Mouse (Mus musculus) urinary bladder, adult 2 months (tissue): Measurements from ENCODE around the gene Olfr1080. TPM values are rescaled to one million over a fixed set of nuclear protein-coding genes. Genes with fewer than 3 reads are reported as not detected.
"Not testable (repeated sequence)": the region's sequence is repeated elsewhere in the genome, so short reads cannot be mapped to it uniquely, and the experiment has no call there.

Source experiments
- DNase-seq: peaks from one replicate; pipeline ENCODE4 v3.0.0; 2022; ENCODE audit warnings: low spot score
- polyA plus RNA-seq: library from polyadenylated mRNA; depleted of rRNA; stranded (reverse); fragments of >200 nt; gene quantifications from 2 replicates; pipeline ENCODE4 v1.2.3, GENCODE M21; 2012; rRNA removed

The Olfr1080 gene
- polyA plus RNA-seq: not detected in 2 replicates

DNA sequence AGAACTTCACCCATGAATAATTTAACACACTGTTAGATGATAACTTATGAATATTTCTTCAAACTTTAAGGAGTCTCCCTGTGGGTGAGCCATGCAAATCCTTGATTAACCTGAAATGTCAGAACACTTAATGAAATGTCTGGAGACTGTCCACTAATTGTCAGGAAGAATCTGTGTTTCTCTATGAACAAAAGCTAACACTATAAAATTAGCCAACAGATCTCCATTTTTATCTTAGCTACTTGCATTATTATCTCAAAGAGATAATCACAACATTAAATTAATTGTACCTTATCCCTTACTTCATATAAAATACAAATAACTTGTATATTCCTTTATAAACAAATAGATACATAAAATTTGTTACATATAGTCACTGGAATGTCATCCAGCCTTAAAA lies at the start of gene Olfr1080:
TSS of gene Olfr1080 (minus strand) at position 101 of the 400 bp plus-strand sequence.
- not testable (repeated sequence) for DNase-seq

- DNase-seq: not testable (repeated sequence)
These were observed 40.8 kb upstream of the Olfr1080 start, which contains the start of gene Olfr1082 for GRCm38 (mm10) chr2:86598866-86599265. TSS of gene Olfr1082 (minus strand) at chr2:86598966.

GRCm38 (mm10) chr2:86542380-86542779 lies 15.7 kb downstream of the Olfr1080 start, which contains the start of gene Olfr1079:
TSS of gene Olfr1079 (minus strand) at chr2:86542480.
- no peak for DNase-seq

DNA sequence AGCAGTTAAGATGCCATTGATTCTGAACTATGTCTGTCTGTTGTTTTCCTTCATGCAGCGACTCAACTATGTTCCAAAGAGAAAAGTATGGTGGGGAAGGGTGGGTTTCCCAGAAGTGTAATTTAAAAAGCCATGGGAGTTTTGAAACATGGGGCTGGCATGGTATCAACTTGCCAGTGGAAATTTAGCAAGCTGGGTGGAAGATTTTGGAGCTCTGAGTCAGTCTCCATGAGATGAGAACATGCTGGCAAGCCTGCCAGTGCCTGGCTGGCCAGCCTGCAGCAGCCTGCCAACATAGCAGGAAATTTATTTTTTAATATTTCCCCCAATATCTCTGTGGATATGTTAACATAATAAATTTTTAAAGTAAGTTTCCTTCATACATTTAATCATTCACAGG lies 27.0 kb downstream of the Olfr1080 start:
- DNase-seq: no peak

DNA sequence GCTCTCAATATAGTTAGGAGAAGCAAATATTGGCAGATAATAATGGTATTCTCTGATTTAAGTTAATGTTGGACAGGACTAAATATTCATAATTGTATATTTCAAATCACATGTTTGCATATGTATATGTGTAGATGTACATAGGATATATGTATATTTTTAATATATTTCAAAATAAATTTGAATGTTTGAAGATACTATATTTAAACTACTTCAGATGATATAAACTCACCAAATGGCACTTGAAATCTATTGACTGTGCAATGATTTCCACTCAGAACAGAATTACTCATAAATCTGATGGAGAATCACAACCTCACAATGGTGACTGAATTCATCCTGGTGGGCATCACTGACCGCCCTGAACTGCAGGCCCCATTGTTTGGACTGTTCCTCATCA lies 49.9 kb downstream of the Olfr1080 start, which contains the start of gene Olfr1076:
TSS of gene Olfr1076 (plus strand) at position 301 of the 400 bp plus-strand sequence.
- no peak for DNase-seq

Other genes starting within 250 kb of the Olfr1080 start
- not detected in 2 replicates for gene Olfr1053, start 243.0 kb downstream of the Olfr1080 start, polyA plus RNA-seq
- gene Olfr1054, start 222.8 kb downstream of the Olfr1080 start, polyA plus RNA-seq: not detected in 2 replicates
- not detected in 2 replicates for gene Olfr1055, start 208.0 kb downstream of the Olfr1080 start, polyA plus RNA-seq
- gene Olfr1056, start 195.8 kb downstream of the Olfr1080 start, polyA plus RNA-seq: not detected in 2 replicates
- not detected in 2 replicates for gene Olfr1057, start 179.8 kb downstream of the Olfr1080 start, polyA plus RNA-seq
- gene Olfr1058, start 169.7 kb downstream of the Olfr1080 start, polyA plus RNA-seq: not detected in 2 replicates
- gene Olfr1061, start 144.2 kb downstream of the Olfr1080 start, polyA plus RNA-seq: not detected in 2 replicates
- gene Olfr1062, start 131.5 kb downstream of the Olfr1080 start, polyA plus RNA-seq: not detected in 2 replicates
- not detected in 2 replicates for gene Olfr1065, start 107.6 kb downstream of the Olfr1080 start, polyA plus RNA-seq
- gene Olfr1066, start 102.0 kb downstream of the Olfr1080 start, polyA plus RNA-seq: not detected in 2 replicates
- gene Olfr228, start 70.8 kb downstream of the Olfr1080 start, polyA plus RNA-seq: not detected in 2 replicates
- not detected in 2 replicates for gene Olfr1076, start 49.8 kb downstream of the Olfr1080 start, polyA plus RNA-seq
- not detected in 2 replicates for gene Olfr1079, start 15.8 kb downstream of the Olfr1080 start, polyA plus RNA-seq
- gene Olfr1082, start 40.7 kb upstream of the Olfr1080 start, polyA plus RNA-seq: not detected in 2 replicates
- not detected in 2 replicates for gene Olfr1084, start 81.5 kb upstream of the Olfr1080 start, polyA plus RNA-seq
- not detected in 2 replicates for gene Olfr1085, start 103.8 kb upstream of the Olfr1080 start, polyA plus RNA-seq
- not detected in 2 replicates for gene Olfr1086, start 121.9 kb upstream of the Olfr1080 start, polyA plus RNA-seq
- not detected in 2 replicates for gene Olfr1087, start 140.2 kb upstream of the Olfr1080 start, polyA plus RNA-seq
- not detected in 2 replicates for gene Olfr1089, start 175.5 kb upstream of the Olfr1080 start, polyA plus RNA-seq
- gene Olfr1090, start 200.8 kb upstream of the Olfr1080 start, polyA plus RNA-seq: not detected in 2 replicates
- gene Olfr1093, start 224.2 kb upstream of the Olfr1080 start, polyA plus RNA-seq: not detected in 2 replicates